Mouse (Mus musculus) hindbrain, postnatal 0 days (tissue): ENCODE measurements around the gene Slc24a4. TPM values are rescaled to one million over a fixed set of nuclear protein-coding genes. Genes with fewer than 3 reads are reported as not detected.
A peak's percentile ranks its signal among the peaks of the same experiment; 100 is the strongest.

Experiments
- ATAC-seq: fragments of 200-750 bp; cut with Nextera tagmentation; 2 replicates; pipeline ENCODE4 v1.8.0; 2017; ENCODE audit warnings: mild to moderate bottlenecking, moderate TSS enrichment, moderate library complexity
- DNase-seq: peaks from one replicate; pipeline ENCODE4 v3.0.0-alpha.2; 2015; ENCODE audit warnings: low spot score
- H3K27ac ChIP-seq: fragments of 300-500 bp; sonication (generic); 2 replicates; pipeline ENCODE4 v1.5.1; 2014; ENCODE audit warnings: mild to moderate bottlenecking
- H3K27me3 ChIP-seq: fragments of 300-500 bp; sonication (generic); 2 replicates; pipeline ENCODE4 v1.6.1; 2014; ENCODE audit warnings: low read length, mixed read lengths; ENCODE audit not compliant: insufficient read depth
- H3K36me3 ChIP-seq: fragments of 300-500 bp; sonication (generic); 2 replicates; pipeline ENCODE4 v1.6.1; 2014; ENCODE audit warnings: low read length, mixed read lengths; ENCODE audit not compliant: insufficient read depth
- H3K4me1 ChIP-seq: fragments of 300-500 bp; sonication (generic); 2 replicates; pipeline ENCODE4 v1.6.1; 2014; ENCODE audit warnings: antibody characterized with exemption, low read length, mixed read lengths; ENCODE audit not compliant: insufficient read depth
- H3K4me2 ChIP-seq: fragments of 300-500 bp; sonication (generic); 2 replicates; pipeline ENCODE4 v1.6.1; 2014; ENCODE audit warnings: low read depth, mild to moderate bottlenecking, low read length, moderate library complexity, mixed read lengths
- H3K4me3 ChIP-seq: fragments of 300-500 bp; sonication (generic); 2 replicates; pipeline ENCODE4 v1.5.1; 2014; ENCODE audit warnings: low read length
- H3K9ac ChIP-seq: fragments of 300-500 bp; sonication (generic); replicated peaks from 2 replicates; pipeline ENCODE4 v1.6.1; 2014; ENCODE audit warnings: mild to moderate bottlenecking, low read length, moderate library complexity, mixed read lengths
- H3K9me3 ChIP-seq: fragments of 300-500 bp; sonication (generic); 2 replicates; pipeline ENCODE4 v1.6.1; 2016; ENCODE audit warnings: low read length, mixed read lengths
- CTCF ChIP-seq: IDR thresholded peaks from 2 replicates; pipeline ENCODE4 v1.5.1; 2016; ENCODE audit warnings: antibody characterized with exemption, control low read depth, low read depth
- WGBS: fragments of 180-500 bp; shearing (Covaris S2); extraction: QIAGEN DNeasy Blood & Tissue Kit; methylation state at CpG from one replicate; pipeline ENCODE4 v1.1.7; 2014; 5-methylcytosine and 5-hydroxymethylcytosine counted together
- polyA plus RNA-seq: library from polyadenylated mRNA; unstranded; fragments of >200 nt; fragmentation: Nextera tagmentation; extraction: Ambion mirVana; gene quantifications from 2 replicates; pipeline ENCODE4 v1.2.1, GENCODE M21; 2015
- total RNA-seq: library from RNA; depleted of rRNA; stranded (reverse); fragments of >200 nt; gene quantifications from 2 replicates; pipeline ENCODE4 v1.2.3, GENCODE M21; 2014

Gene Slc24a4
- total and polyA plus RNA-seq, 2 experiments from 2014 or later, result 2.3 to 7.2 TPM

DNA sequence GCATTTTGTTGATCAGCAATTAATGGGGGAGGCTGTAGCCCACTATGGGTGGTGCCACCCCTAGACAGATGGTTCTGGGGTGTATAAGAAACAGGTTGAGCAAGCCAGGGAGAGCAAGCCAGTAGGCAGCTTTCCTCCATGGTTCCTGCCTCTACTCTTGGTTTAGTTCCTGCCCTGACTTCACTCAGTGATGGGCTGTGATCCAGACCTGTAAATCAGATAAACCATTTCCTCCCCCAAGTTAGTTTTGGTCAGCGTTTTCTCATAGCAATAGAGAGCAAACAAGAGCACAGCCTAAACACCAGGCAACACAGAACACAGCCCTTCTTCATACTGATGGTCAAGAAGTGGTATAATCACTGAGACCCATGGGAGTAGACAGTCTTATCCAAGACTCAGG is 173.1 kb downstream of the Slc24a4 start:
- no peaks in the 10 kb centered on the region for H3K9me3 ChIP-seq
- no peak overlapping the region for H3K4me2 ChIP-seq
- ATAC-seq, result no peak
- H3K27me3 ChIP-seq, result no peaks in the 10 kb centered on the region
- no peak overlapping the region for H3K4me3 ChIP-seq
- no peaks in the 10 kb centered on the region for H3K36me3 ChIP-seq
- H3K4me1 ChIP-seq, result peaks cover 9% of the 10 kb centered on the region; the same call in 1 of the 2 replicates
- H3K27ac ChIP-seq, result no peak overlapping the region
- no peak for DNase-seq
- no peak overlapping the region for H3K9ac ChIP-seq
- WGBS, result 81% methylated on average over 1 of the region's 1 CpGs
- TF ChIP-seq CTCF, result no peak

DNA sequence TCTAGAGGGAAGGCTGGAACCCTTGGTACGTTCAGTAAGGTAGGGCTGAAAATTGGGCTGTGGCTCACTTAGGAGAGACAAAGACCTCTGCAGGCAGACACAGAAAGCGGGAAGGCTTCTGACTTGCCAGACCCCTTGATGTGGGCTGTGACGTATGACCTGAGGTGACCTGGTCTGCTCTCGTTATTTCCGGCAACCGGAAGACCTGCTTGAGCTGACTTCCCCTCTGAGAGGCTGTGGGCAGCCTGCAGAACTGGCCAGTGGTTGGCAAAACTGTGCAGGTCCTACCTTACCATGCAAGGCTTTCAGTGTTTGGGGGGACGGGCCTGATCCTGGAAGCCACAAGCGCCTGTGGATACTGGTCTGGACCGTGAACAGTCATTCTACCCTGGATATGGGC is 173.8 kb downstream of the Slc24a4 start:
- DNase-seq (no peak), ATAC-seq (no peak)
- H3K9ac ChIP-seq, result no peak overlapping the region
- H3K4me1 ChIP-seq, result peaks cover 9% of the 10 kb centered on the region; the same call in 1 of the 2 replicates
- H3K4me3 ChIP-seq, result no peak overlapping the region
- H3K27me3 ChIP-seq, result no peaks in the 10 kb centered on the region
- peak overlapping the region; percentile 56 for H3K27ac ChIP-seq
- H3K36me3 ChIP-seq, result no peaks in the 10 kb centered on the region
- no peak for TF ChIP-seq CTCF
- H3K4me2 ChIP-seq, result no peak overlapping the region
- H3K9me3 ChIP-seq, result no peaks in the 10 kb centered on the region
- 76% methylated on average over 9 of the region's 9 CpGs for WGBS

DNA sequence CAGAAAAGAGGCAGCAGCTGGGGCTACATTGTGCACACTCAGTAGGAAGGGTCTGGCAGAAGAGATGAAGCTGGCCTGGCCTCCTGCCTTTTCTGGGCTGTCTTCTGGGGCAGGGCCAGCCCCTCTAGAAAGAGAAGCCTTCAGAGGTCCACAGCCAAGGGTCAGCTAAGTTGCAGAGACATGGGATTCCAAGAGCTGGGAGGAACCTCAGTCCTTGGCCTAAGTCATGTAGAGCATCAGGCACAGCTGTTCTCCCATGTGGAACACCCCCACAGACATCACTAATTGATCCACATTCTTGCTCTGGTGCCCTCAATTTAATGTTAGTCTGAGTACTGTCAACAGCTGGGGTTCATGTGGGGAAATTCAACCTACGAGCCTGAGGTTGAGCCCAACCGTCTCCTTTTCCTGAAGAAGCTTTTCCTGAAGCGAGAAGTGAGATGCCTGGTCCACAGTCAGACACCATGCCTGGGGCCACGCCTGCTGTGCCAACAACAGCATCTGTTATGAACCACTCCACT is 174.4 kb downstream of the Slc24a4 start:
- peak overlapping the region; percentile 56 for H3K27ac ChIP-seq
- TF ChIP-seq CTCF, result no peak

DNA sequence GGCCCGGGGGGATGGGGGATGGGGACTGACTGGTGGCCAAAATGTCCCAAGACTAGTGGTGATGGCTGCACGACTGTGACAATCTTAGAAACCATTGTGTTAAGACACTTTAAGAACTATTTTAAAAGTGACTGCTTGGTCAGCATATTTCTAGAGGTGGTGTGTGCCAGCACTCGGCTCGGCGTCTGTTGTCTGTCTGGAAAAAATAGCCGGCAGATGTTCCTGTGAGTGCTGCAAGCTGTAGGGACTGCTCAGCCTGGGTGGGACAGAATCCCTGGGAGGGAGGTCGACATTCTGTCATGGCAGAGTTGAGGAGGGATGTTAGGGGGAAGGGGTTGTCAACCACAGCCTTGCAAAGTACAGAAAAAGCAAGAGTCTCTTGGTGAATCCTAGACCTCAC is 175.3 kb downstream of the Slc24a4 start:
- no peaks in the 10 kb centered on the region for H3K27me3 ChIP-seq
- ATAC-seq (no peak), DNase-seq (no peak)
- no peak overlapping the region for H3K4me3 ChIP-seq
- H3K36me3 ChIP-seq, result no peaks in the 10 kb centered on the region
- WGBS, result 26% methylated on average over 7 of the region's 7 CpGs
- TF ChIP-seq CTCF, result no peak
- no peak overlapping the region for H3K9ac ChIP-seq
- H3K9me3 ChIP-seq, result no peaks in the 10 kb centered on the region
- peak overlapping the region; percentile 5; the same call in 1 of the 2 replicates for H3K27ac ChIP-seq
- H3K4me1 ChIP-seq, result peaks cover 18% of the 10 kb centered on the region
- no peak overlapping the region for H3K4me2 ChIP-seq

More for the DNA sequence above, 174.4 kb downstream of the Slc24a4 start:
- WGBS, result 55% methylated on average over 4 of the region's 4 CpGs
- H3K4me3 ChIP-seq, result no peak overlapping the region
- peaks cover 11% of the 10 kb centered on the region for H3K4me1 ChIP-seq
- no peaks in the 10 kb centered on the region for H3K9me3 ChIP-seq
- H3K36me3 ChIP-seq, result no peaks in the 10 kb centered on the region
- ATAC-seq (peak; percentile 38), DNase-seq (peak; percentile 40)
- H3K4me2 ChIP-seq, result no peak overlapping the region
- H3K27me3 ChIP-seq, result no peaks in the 10 kb centered on the region
- no peak overlapping the region for H3K9ac ChIP-seq

DNA sequence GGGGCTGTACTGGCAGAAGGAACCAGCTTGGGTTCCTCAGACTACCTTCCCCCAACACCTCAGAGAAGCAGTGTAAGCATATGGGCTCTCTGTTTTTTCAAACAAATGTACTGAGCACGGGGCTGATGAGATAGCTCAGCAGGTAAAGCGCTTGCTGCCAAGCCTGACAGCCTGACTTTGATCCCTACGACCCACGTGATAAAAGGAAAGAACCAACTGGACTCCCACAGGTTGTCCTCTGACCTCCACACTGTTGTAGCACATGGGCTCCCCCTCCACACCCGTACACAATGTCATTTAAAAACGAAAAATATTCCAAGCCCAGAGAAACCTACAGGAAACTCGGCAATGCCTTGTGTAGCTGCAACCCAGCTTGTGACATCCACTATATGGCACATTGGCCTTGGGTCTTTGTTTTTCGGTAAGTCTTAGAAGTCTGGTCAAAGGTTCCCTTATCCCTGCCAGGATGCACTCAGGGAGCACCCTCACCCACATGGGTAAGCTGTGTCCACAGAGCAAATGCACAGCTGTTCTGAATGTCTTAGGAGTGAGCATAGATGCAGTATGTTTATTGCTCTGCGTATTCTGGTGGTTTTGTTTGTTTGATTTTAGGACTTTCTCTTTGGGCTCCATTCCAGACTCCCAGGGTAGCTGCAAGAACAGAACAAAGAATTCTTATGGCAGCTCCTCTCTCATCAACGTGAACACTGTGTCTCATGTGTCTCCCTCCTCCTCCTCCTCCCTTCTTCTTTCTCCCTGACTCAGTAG is 176.7 kb downstream of the Slc24a4 start:
- Histone ChIP-seq H3K9me3 (no peaks in the 10 kb centered on the region), H3K9ac (no peak overlapping the region), H3K4me2 (no peak overlapping the region), H3K27me3 (no peaks in the 10 kb centered on the region), H3K4me3 (no peak overlapping the region), H3K4me1 (peaks cover 20% of the 10 kb centered on the region), H3K36me3 (no peaks in the 10 kb centered on the region), H3K27ac (peak overlapping the region; percentile 45)
- DNase-seq, result peak; percentile 40
- TF ChIP-seq CTCF, result no peak
- 0 out of 2 replicates have a peak, but pooled peaks have one; percentile 5 for ATAC-seq
- WGBS, result 33% methylated on average over 10 of the region's 10 CpGs

DNA sequence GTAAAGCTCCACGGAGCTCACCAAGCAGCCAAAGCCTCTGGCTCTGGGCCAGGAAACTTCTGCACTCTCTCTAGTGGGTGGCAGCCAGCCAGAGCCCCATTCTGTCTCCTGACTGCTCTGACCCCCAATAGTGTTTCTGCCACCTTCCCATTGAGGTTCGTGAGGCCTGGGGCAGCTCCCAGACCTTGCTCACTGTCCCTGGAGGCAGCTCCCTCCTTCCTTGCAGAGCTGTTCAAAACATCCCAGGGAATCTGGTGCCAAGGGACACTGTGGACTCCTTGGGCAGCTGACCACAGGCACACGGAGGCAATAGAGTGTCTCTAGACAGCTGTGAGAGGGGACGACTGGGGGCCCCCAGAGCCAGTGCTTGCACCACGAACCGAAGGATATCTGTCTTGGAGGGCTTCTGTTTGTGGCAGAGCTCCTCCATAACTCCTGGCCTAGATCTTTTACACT is 179.5 kb downstream of the Slc24a4 start:
- Histone ChIP-seq H3K9ac (no peak overlapping the region), H3K4me1 (peaks cover 20% of the 10 kb centered on the region), H3K27ac (peak overlapping the region; percentile 69; the same call in 1 of the 2 replicates), H3K36me3 (no peaks in the 10 kb centered on the region), H3K4me3 (no peak overlapping the region), H3K4me2 (no peak overlapping the region), H3K9me3 (no peaks in the 10 kb centered on the region), H3K27me3 (no peaks in the 10 kb centered on the region)
- peak; percentile 39 for ATAC-seq
- peak; percentile 71 for DNase-seq
- TF ChIP-seq CTCF, result no peak
- WGBS, result 28% methylated on average over 6 of the region's 6 CpGs
